Mouse (Mus musculus): Measurements from ENCODE around the gene Mrnip. TPM values are rescaled to one million over a fixed set of nuclear protein-coding genes. Genes with fewer than 3 reads are reported as not detected.
A peak's percentile ranks its signal among the peaks of the same experiment; 100 is the strongest.

The Mrnip gene
- polyA plus RNA-seq, 1 experiment from 2014 or later, result 15.5 TPM

DNA sequence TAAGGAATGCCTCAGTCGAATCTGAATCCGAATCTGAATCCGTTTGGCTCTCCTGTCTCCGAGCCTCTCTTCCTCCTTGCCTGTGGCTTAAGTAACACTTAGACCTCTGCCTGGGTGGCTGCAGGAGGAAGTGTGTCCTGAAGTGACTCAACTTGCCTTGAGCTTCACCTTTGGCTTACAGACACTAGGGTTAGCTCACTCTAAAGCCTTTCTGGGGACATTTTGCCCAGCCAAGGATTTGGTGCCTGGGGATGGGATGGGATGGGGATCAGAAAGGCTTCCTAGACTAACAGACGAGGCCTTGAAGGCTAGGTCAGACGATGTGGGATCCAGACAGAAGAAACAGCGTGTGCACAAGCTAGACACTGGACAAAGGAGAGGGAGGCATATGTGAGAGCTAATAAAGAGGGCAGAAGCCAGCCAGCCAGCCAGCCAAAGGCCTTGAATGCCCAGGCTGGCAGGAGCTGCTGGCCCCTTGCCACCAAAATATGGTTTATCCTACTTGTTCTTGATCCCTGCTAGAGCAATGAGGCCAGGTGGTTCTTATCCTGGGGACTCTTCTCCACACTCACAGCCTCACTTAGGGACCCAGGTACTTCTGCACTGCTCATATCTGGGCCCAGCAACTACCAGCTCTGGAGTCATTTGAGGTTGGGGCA lies 55.1 kb downstream of the Mrnip start:
- Histone ChIP-seq H3K4me3 (ENCODE audit: low read depth, low read length) (no peak overlapping the region), H3K27me3 (ENCODE audit: control insufficient read depth, insufficient read depth, low read length) (no peaks in the 10 kb centered on the region), H3K4me1 (ENCODE audit: control insufficient read depth, insufficient read depth, low read length) (peaks cover 25% of the 10 kb centered on the region), H3K9ac (replicated peaks; ENCODE audit: low read depth, low read length) (no peak overlapping the region), H3K36me3 (ENCODE audit: control insufficient read depth, insufficient read depth, low read length) (peaks cover 24% of the 10 kb centered on the region), H3K4me2 (replicated peaks; ENCODE audit: low read depth, low read length) (no peak overlapping the region), H3K9me3 (ENCODE audit: control insufficient read depth, low read depth, low read length) (no peaks in the 10 kb centered on the region), H3K27ac (ENCODE audit: low read length) (no peak overlapping the region)
- WGBS, result 47% methylated on average over 7 of the region's 7 CpGs
- ATAC-seq (ENCODE audit: insufficient number of reproducible peaks, insufficient read depth, low FRiP score, low read depth), result no peak

DNA sequence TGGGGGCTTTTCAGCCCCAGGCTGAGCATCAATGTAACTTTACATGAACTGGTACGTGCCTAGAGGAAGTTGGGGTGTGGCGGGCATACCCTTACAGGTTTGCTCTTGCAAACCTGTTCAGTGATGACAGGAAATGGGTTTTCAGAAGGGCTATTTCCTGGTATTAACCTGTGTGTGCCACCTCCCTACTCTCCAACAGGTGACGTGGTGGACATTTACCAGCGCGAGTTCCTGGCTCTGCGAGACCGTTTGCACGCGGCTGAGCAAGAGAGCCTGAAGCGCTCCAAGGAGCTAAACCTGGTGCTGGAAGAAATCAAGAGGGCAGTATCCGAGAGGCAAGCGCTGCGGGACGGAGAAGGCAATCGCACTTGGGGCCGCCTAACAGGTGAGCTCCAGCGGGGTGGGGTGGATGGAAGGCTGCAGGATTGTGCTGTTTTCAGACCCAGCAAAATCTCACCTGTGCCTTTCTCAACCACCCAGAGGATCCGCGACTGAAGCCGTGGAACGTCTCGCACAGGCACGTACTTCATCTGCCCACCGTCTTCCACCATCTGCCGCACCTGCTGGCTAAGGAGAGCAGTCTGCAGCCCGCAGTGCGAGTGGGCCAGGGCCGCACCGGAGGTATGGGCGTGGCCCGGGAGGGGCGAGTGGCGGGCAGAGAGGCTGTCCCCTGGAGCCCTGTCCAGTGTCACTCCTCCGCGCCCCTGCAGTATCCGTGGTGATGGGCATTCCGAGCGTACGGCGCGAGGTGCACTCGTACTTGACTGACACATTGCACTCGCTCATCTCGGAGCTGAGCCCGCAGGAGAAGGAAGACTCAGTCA lies 56.4 kb downstream of the Mrnip start:
- Histone ChIP-seq H3K4me2 (replicated peaks; ENCODE audit: low read depth, low read length) (peak overlapping the region; percentile 26), H3K9ac (replicated peaks; ENCODE audit: low read depth, low read length) (no peak overlapping the region), H3K4me1 (ENCODE audit: control insufficient read depth, insufficient read depth, low read length) (peaks cover 25% of the 10 kb centered on the region), H3K36me3 (ENCODE audit: control insufficient read depth, insufficient read depth, low read length) (peaks cover 30% of the 10 kb centered on the region), H3K27me3 (ENCODE audit: control insufficient read depth, insufficient read depth, low read length) (no peaks in the 10 kb centered on the region), H3K27ac (ENCODE audit: low read length) (no peak overlapping the region), H3K4me3 (ENCODE audit: low read depth, low read length) (0 out of 2 replicates have a peak overlapping the region, but pooled peaks have one; percentile 0), H3K9me3 (ENCODE audit: control insufficient read depth, low read depth, low read length) (no peaks in the 10 kb centered on the region)
- 35% methylated on average over 45 of the region's 45 CpGs for WGBS
- ATAC-seq (ENCODE audit: insufficient number of reproducible peaks, insufficient read depth, low FRiP score, low read depth), result peak; percentile 44; the same call in 1 of the 2 replicates

DNA sequence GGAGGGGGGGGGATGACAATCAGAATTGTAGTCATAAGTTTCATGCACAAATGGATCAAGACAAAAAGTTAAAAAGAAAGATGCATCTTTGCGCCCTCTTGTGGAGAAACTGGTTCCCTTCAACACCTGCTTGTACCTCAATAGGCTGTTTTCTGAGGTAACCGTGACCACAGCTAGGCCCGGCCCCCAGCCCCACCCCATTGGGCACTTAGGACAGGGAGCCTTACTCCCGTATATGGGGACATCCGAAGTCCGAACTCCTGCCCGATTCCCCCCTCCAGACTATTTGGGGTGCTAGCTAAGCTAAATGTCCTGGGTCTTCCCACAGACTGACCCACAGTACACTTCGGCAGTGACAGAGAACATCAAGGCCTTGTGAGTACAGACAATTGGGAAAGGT lies 57.2 kb downstream of the Mrnip start:
- ATAC-seq (ENCODE audit: insufficient number of reproducible peaks, insufficient read depth, low FRiP score, low read depth), result no peak
- H3K27me3 ChIP-seq (ENCODE audit: control insufficient read depth, insufficient read depth, low read length), result no peaks in the 10 kb centered on the region
- 22% methylated on average over 8 of the region's 8 CpGs for WGBS

DNA sequence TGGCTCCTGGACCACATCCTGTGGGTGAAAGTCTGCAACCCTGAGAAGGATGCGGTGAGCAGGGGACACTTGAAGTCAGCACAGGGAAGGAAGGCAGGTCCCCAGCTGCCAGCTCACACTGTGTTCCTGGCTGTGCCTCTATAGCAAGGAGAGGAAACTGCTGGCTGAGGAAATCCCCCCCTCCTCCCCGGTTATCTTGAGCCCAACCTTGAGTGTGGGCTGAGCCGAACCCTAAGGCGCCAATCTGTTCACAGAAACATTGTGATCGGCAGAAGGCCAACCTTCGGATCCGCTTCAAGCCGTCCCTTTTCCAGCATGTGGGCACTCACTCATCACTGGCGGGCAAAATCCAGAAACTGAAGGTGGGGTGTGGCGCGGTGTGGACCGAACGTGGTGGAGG lies 58.8 kb downstream of the Mrnip start:
- WGBS, result 92% methylated on average over 13 of the region's 13 CpGs
- ATAC-seq (ENCODE audit: insufficient number of reproducible peaks, insufficient read depth, low FRiP score, low read depth), result no peak
- no peak overlapping the region for H3K4me3 ChIP-seq (ENCODE audit: low read depth, low read length)
- H3K27ac ChIP-seq (ENCODE audit: low read length), result no peak overlapping the region
- no peak overlapping the region for H3K4me2 ChIP-seq (replicated peaks; ENCODE audit: low read depth, low read length)
- H3K4me1 ChIP-seq (ENCODE audit: control insufficient read depth, insufficient read depth, low read length), result peaks cover 18% of the 10 kb centered on the region
- H3K9me3 ChIP-seq (ENCODE audit: control insufficient read depth, low read depth, low read length), result no peaks in the 10 kb centered on the region
- no peak overlapping the region for H3K9ac ChIP-seq (replicated peaks; ENCODE audit: low read depth, low read length)
- H3K36me3 ChIP-seq (ENCODE audit: control insufficient read depth, insufficient read depth, low read length), result peaks cover 30% of the 10 kb centered on the region
- peaks cover 6% of the 10 kb centered on the region; the same call in 1 of the 2 replicates for H3K27me3 ChIP-seq (ENCODE audit: control insufficient read depth, insufficient read depth, low read length)

More for the DNA sequence above, 57.2 kb downstream of the Mrnip start:
- H3K4me1 ChIP-seq (ENCODE audit: control insufficient read depth, insufficient read depth, low read length), result peaks cover 20% of the 10 kb centered on the region
- no peak overlapping the region for H3K27ac ChIP-seq (ENCODE audit: low read length)
- no peaks in the 10 kb centered on the region for H3K9me3 ChIP-seq (ENCODE audit: control insufficient read depth, low read depth, low read length)
- no peak overlapping the region for H3K9ac ChIP-seq (replicated peaks; ENCODE audit: low read depth, low read length)
- H3K36me3 ChIP-seq (ENCODE audit: control insufficient read depth, insufficient read depth, low read length), result peaks cover 30% of the 10 kb centered on the region
- peak overlapping the region; percentile 26 for H3K4me2 ChIP-seq (replicated peaks; ENCODE audit: low read depth, low read length)
- H3K4me3 ChIP-seq (ENCODE audit: low read depth, low read length), result no peak overlapping the region

DNA sequence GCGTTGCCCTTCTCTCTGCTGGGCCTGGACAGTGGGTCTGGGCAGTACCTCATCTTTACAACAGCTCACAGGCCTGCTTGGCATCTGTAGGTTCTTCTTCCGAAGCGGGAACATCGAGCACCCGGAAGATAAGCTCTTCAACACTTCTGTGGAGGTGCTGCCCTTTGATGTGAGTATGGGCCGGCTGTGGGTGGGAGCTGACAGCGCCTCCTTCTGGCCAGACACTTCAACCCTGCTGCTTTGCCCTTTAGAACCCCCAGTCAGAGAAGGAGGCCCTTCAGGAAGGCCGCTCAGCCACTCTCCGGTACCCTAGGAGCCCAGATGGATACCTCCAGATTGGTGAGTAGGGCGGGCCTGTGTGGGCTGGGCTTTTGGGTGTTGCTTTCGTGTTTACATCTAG lies 59.7 kb downstream of the Mrnip start:
- Histone ChIP-seq H3K9me3 (ENCODE audit: control insufficient read depth, low read depth, low read length) (no peaks in the 10 kb centered on the region), H3K4me2 (replicated peaks; ENCODE audit: low read depth, low read length) (no peak overlapping the region), H3K9ac (replicated peaks; ENCODE audit: low read depth, low read length) (no peak overlapping the region), H3K4me3 (ENCODE audit: low read depth, low read length) (no peak overlapping the region), H3K27me3 (ENCODE audit: control insufficient read depth, insufficient read depth, low read length) (peaks cover 6% of the 10 kb centered on the region; the same call in 1 of the 2 replicates), H3K27ac (ENCODE audit: low read length) (no peak overlapping the region), H3K36me3 (ENCODE audit: control insufficient read depth, insufficient read depth, low read length) (peaks cover 30% of the 10 kb centered on the region), H3K4me1 (ENCODE audit: control insufficient read depth, insufficient read depth, low read length) (peaks cover 14% of the 10 kb centered on the region)
- ATAC-seq (ENCODE audit: insufficient number of reproducible peaks, insufficient read depth, low FRiP score, low read depth), result no peak
- 87% methylated on average over 11 of the region's 11 CpGs for WGBS

DNA sequence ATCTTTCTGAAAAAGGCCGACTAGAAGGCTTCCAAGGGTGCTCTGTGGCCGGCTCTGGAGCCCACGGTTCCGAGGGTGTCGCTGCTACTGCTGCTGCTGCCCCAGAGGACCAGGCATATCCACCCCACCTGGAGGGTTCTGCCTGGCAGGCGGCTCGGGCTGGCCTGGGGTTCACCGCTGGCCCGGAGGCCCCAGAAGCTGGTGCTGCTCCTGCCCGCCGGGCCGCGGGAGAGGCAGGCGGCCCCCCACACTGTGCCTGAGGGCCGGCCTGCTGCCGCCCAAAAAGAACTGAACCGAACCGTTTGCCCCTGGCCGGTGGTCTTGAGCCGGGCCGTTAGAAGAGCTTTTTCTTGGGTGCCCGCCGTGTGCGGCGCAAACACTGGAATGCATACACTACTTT lies 60.4 kb downstream of the Mrnip start:
- H3K4me1 ChIP-seq (ENCODE audit: control insufficient read depth, insufficient read depth, low read length), result peaks cover 10% of the 10 kb centered on the region; the same call in 1 of the 2 replicates
- H3K27ac ChIP-seq (ENCODE audit: low read length), result no peak overlapping the region
- H3K27me3 ChIP-seq (ENCODE audit: control insufficient read depth, insufficient read depth, low read length), result peaks cover 6% of the 10 kb centered on the region; the same call in 1 of the 2 replicates
- H3K4me2 ChIP-seq (replicated peaks; ENCODE audit: low read depth, low read length), result no peak overlapping the region
- no peaks in the 10 kb centered on the region for H3K9me3 ChIP-seq (ENCODE audit: control insufficient read depth, low read depth, low read length)
- no peak overlapping the region for H3K9ac ChIP-seq (replicated peaks; ENCODE audit: low read depth, low read length)
- WGBS, result 94% methylated on average over 23 of the region's 25 CpGs
- peaks cover 30% of the 10 kb centered on the region for H3K36me3 ChIP-seq (ENCODE audit: control insufficient read depth, insufficient read depth, low read length)
- no peak overlapping the region for H3K4me3 ChIP-seq (ENCODE audit: low read depth, low read length)
- ATAC-seq (ENCODE audit: insufficient number of reproducible peaks, insufficient read depth, low FRiP score, low read depth), result no peak

DNA sequence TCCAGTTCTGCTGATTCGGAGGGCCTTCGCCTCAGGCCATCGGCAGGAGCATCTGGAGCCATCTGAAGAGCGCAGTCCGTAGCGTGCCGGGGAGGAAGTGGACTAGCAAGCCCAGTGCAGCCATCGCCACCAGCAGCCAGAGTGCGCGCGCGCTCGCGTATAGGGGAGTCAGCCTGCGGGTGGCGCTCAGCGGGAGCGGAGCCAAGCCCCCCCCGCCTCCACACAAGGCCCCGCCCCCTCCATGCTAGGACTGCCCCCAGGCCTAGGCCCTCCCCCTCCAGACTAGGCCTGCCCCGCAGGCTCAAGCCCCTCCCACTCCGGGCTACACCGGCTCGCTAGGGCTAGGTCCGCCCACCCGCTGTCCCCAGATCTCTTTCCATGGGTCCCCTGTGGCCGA lies 62.3 kb downstream of the Mrnip start:
- Histone ChIP-seq H3K36me3 (ENCODE audit: control insufficient read depth, insufficient read depth, low read length) (peaks cover 30% of the 10 kb centered on the region), H3K27me3 (ENCODE audit: control insufficient read depth, insufficient read depth, low read length) (peaks cover 6% of the 10 kb centered on the region; the same call in 1 of the 2 replicates), H3K27ac (ENCODE audit: low read length) (no peak overlapping the region), H3K9me3 (ENCODE audit: control insufficient read depth, low read depth, low read length) (no peaks in the 10 kb centered on the region), H3K9ac (replicated peaks; ENCODE audit: low read depth, low read length) (peak overlapping the region; percentile 45; the same call in 1 of the 2 replicates), H3K4me1 (ENCODE audit: control insufficient read depth, insufficient read depth, low read length) (0 out of 2 replicates have a peak, but pooled peaks cover 8% of the 10 kb centered on the region), H3K4me3 (ENCODE audit: low read depth, low read length) (peak overlapping the region; percentile 49), H3K4me2 (replicated peaks; ENCODE audit: low read depth, low read length) (peak overlapping the region; percentile 87)
- WGBS, result under 1% methylated on average over 25 of the region's 27 CpGs
- peak; percentile 95 for ATAC-seq (ENCODE audit: insufficient number of reproducible peaks, insufficient read depth, low FRiP score, low read depth)

DNA sequence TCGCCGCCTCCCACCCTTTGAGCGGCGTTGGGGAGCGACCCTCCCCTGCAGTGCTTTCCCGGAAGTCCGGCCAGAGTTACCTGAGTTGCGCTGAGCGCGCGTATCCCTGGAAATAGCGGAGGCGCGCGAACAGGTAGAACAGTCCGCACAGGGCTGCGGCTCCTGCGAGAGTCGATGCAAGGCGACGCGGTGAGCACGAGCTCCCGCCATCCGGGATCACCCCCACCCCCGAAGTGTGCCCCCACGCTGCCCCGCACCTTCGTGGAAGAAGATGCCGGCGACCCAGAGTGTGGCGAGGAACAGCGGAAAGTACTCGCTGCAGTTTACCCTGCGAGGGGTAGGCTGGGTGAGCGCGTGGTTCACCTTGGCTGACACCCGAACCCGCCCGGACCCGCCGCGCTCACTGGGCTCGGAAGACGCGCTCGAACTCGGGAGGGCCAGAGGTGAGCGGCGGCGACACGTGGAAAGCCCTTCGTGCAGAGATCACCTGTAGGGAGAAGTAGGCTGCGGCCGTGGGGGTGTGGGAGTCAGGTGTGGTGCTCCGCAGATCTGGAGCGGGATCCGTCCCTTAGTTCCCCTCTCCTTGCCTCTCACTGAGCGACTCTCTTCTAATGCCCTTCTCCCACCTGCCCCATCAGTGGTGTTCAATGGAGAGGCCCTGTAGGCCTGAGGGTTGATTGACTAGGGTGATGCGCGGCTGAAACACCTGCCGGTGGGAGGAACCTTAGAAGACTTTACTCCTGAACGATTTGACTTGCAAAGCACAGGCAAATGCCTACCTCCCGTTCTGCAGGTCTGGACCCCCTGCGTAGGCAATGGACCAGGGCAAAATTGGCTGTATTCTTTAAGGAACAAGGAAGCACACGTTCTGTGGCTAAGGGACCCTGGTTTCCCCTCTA lies 62.9 kb downstream of the Mrnip start:
- Histone ChIP-seq H3K36me3 (ENCODE audit: control insufficient read depth, insufficient read depth, low read length) (peaks cover 28% of the 10 kb centered on the region), H3K4me1 (ENCODE audit: control insufficient read depth, insufficient read depth, low read length) (0 out of 2 replicates have a peak, but pooled peaks cover 8% of the 10 kb centered on the region), H3K9me3 (ENCODE audit: control insufficient read depth, low read depth, low read length) (no peaks in the 10 kb centered on the region), H3K4me3 (ENCODE audit: low read depth, low read length) (peak overlapping the region; percentile 49), H3K27me3 (ENCODE audit: control insufficient read depth, insufficient read depth, low read length) (peaks cover 6% of the 10 kb centered on the region; the same call in 1 of the 2 replicates), H3K4me2 (replicated peaks; ENCODE audit: low read depth, low read length) (peak overlapping the region; percentile 87), H3K9ac (replicated peaks; ENCODE audit: low read depth, low read length) (peak overlapping the region; percentile 45; the same call in 1 of the 2 replicates), H3K27ac (ENCODE audit: low read length) (no peak overlapping the region)
- WGBS, result 1% methylated on average over 66 of the region's 66 CpGs
- ATAC-seq (ENCODE audit: insufficient number of reproducible peaks, insufficient read depth, low FRiP score, low read depth), result peak; percentile 34
